Comparison of ENCODE assay signal across 8 mouse cellular contexts in the genomic region with DNA sequence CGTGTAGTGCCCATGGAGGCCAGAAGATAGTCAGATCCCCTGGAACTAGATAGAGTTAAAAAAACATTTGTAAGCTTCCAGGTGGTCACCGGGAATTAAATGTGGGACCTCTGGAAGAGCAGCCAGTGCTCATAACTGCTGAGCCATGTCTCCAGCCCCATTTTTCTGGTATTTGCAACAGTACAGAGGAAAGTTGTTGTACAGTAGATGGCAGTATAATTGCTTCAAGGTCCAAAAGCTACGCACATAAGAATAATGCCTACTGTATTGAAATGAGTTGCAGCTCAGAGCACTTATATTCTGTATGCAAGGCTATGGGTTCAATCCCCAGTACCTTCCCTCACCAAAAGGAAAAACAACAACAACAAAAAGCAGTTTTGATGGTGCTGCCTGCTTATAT. TPM values are rescaled to one million over a fixed set of nuclear protein-coding genes. Genes with fewer than 3 reads are reported as not detected.
DNase-seq lines count a peak whose midpoint lies in the region; ATAC-seq and TF ChIP-seq lines count a peak whose summit lies in the region.

No protein-coding gene starts in this region.

- peaks cover 3% of the 10 kb centered on the region; the same call in 1 of the 2 replicates for H3K36me3 ChIP-seq in kidney, postnatal 0 days (ENCODE audit: insufficient read depth, low read length)
- peaks cover 9% of the 10 kb centered on the region; the same call in 1 of the 2 replicates for H3K36me3 ChIP-seq in intestine, embryonic 15.5 days
- peaks cover 26% of the 10 kb centered on the region for H3K36me3 ChIP-seq in neural tube, embryonic 13.5 days

- no peak for ATAC-seq in kidney, postnatal 0 days (replicated peaks; ENCODE audit: low FRiP score, low read depth)
- no peak for ATAC-seq in intestine, embryonic 15.5 days
- ATAC-seq in neural tube, embryonic 13.5 days (ENCODE audit: low read depth) = no peak

- H3K9ac ChIP-seq in kidney, postnatal 0 days (ENCODE audit: low read depth, low read length) = no peak overlapping the region
- no peak overlapping the region for H3K9ac ChIP-seq in intestine, embryonic 15.5 days
- peak overlapping the region; percentile 67; the same call in 1 of the 2 replicates for H3K9ac ChIP-seq in neural tube, embryonic 13.5 days

- 52% methylated on average over 3 of the region's 3 CpGs for WGBS in kidney, postnatal 0 days
- WGBS in intestine, embryonic 15.5 days = 55% methylated on average over 3 of the region's 3 CpGs
- WGBS in neural tube, embryonic 13.5 days = 79% methylated on average over 3 of the region's 3 CpGs

- H3K27me3 ChIP-seq in kidney, postnatal 0 days (ENCODE audit: insufficient read depth, low read length) = no peaks in the 10 kb centered on the region
- H3K27me3 ChIP-seq in intestine, embryonic 15.5 days (replicated peaks) = no peaks in the 10 kb centered on the region
- no peaks in the 10 kb centered on the region for H3K27me3 ChIP-seq in neural tube, embryonic 13.5 days

- DNase-seq in kidney, postnatal 0 days (ENCODE audit: low spot score) = peak; percentile 69
- DNase-seq in kidney, adult 8-10 months = no peak
- peak; percentile 29 for DNase-seq in c-Kit-positive CD71-positive TER-119-negative erythroid progenitor cells, embryonic 14.5 days (ENCODE audit: low read depth)
- no peak for DNase-seq in layer of hippocampus, adult 8-10 months (ENCODE audit: low spot score in 2 of 2)
- DNase-seq in lung, adult 18-20 months = no peak
- no peak for DNase-seq in ovary, postnatal 14 days (ENCODE audit: low spot score)

- peak; percentile 60 for TF ChIP-seq CTCF in kidney, postnatal 0 days (IDR thresholded peaks at IDR 0.05; ENCODE audit: low read depth)

- peak overlapping the region; percentile 59 for H3K4me3 ChIP-seq in kidney, postnatal 0 days (replicated peaks; ENCODE audit: low read depth, low read length)
- H3K4me3 ChIP-seq in intestine, embryonic 15.5 days (replicated peaks) = peak overlapping the region; percentile 72
- H3K4me3 ChIP-seq in neural tube, embryonic 13.5 days = peak overlapping the region; percentile 54

- H3K4me2 ChIP-seq in kidney, postnatal 0 days (ENCODE audit: low read length) = peak overlapping the region; percentile 71
- peak overlapping the region; percentile 68 for H3K4me2 ChIP-seq in intestine, embryonic 15.5 days (replicated peaks)
- peak overlapping the region; percentile 66 for H3K4me2 ChIP-seq in neural tube, embryonic 13.5 days

- no peak overlapping the region for H3K27ac ChIP-seq in kidney, postnatal 0 days
- no peak overlapping the region for H3K27ac ChIP-seq in intestine, embryonic 15.5 days
- H3K27ac ChIP-seq in neural tube, embryonic 13.5 days (replicated peaks) = no peak overlapping the region

- 0 out of 2 replicates have a peak, but pooled peaks cover 6% of the 10 kb centered on the region for H3K4me1 ChIP-seq in kidney, postnatal 0 days (replicated peaks; ENCODE audit: insufficient read depth, low read length)
- peaks cover 11% of the 10 kb centered on the region for H3K4me1 ChIP-seq in intestine, embryonic 15.5 days (replicated peaks)
- peaks cover 31% of the 10 kb centered on the region for H3K4me1 ChIP-seq in neural tube, embryonic 13.5 days (replicated peaks)

- no peaks in the 10 kb centered on the region for H3K9me3 ChIP-seq in kidney, postnatal 0 days (replicated peaks; ENCODE audit: low read length)
- no peaks in the 10 kb centered on the region for H3K9me3 ChIP-seq in intestine, embryonic 15.5 days
- no peaks in the 10 kb centered on the region for H3K9me3 ChIP-seq in neural tube, embryonic 13.5 days

RNA-seq across cellular contexts. Expression of gene Mrpl30, which starts 1.1 kb away (rescaled TPM):
- 295 and 316 TPM in 2 replicates for polyA plus RNA-seq in kidney, postnatal 0 days (2015; fragmentation: Nextera tagmentation; extraction: Ambion mirVana)
- polyA plus RNA-seq in intestine, embryonic 15.5 days (2015; fragmentation: Nextera tagmentation; extraction: Ambion mirVana) = 255 and 258 TPM in 2 replicates
- polyA plus RNA-seq in neural tube, embryonic 13.5 days (2015; fragmentation: Nextera tagmentation; extraction: Ambion mirVana) = 260 and 271 TPM in 2 replicates
- total RNA-seq in layer of hippocampus, adult 8-10 months (2022) = 100 to 1,000 TPM; 131 to 158 (median 140) TPM

RNA-seq across cellular contexts. Expression of gene Mitd1, which starts 1.2 kb away (rescaled TPM):
- 25.4 and 26.5 TPM in 2 replicates for polyA plus RNA-seq in kidney, postnatal 0 days (2015; fragmentation: Nextera tagmentation; extraction: Ambion mirVana)
- polyA plus RNA-seq in intestine, embryonic 15.5 days (2015; fragmentation: Nextera tagmentation; extraction: Ambion mirVana) = 29.7 and 29.8 TPM in 2 replicates
- 16.0 and 17.1 TPM in 2 replicates for polyA plus RNA-seq in neural tube, embryonic 13.5 days (2015; fragmentation: Nextera tagmentation; extraction: Ambion mirVana)
- 10 to 100 TPM in 3 of 4 experiments, 1 to 10 TPM in 1; 8.6 to 14.7 (median 12.9) TPM for total RNA-seq in layer of hippocampus, adult 8-10 months (2022)

RNA-seq across cellular contexts. Expression of gene Lipt1, which starts 19.9 kb away (rescaled TPM):
- polyA plus RNA-seq in kidney, postnatal 0 days (2015; fragmentation: Nextera tagmentation; extraction: Ambion mirVana) = 10.0 and 10.6 TPM in 2 replicates
- polyA plus RNA-seq in intestine, embryonic 15.5 days (2015; fragmentation: Nextera tagmentation; extraction: Ambion mirVana) = 9.0 and 11.4 TPM in 2 replicates
- 6.9 and 8.7 TPM in 2 replicates for polyA plus RNA-seq in neural tube, embryonic 13.5 days (2015; fragmentation: Nextera tagmentation; extraction: Ambion mirVana)
- total RNA-seq in layer of hippocampus, adult 8-10 months (2022) = 1 to 10 TPM; 7.1 to 9.2 (median 8.6) TPM

RNA-seq across cellular contexts. Expression of gene Lyg2, which starts 24.9 kb away (rescaled TPM):
- not detected in 2 replicates for polyA plus RNA-seq in kidney, postnatal 0 days (2015; fragmentation: Nextera tagmentation; extraction: Ambion mirVana)
- polyA plus RNA-seq in intestine, embryonic 15.5 days (2015; fragmentation: Nextera tagmentation; extraction: Ambion mirVana) = not detected in 2 replicates
- not detected in 2 replicates for polyA plus RNA-seq in neural tube, embryonic 13.5 days (2015; fragmentation: Nextera tagmentation; extraction: Ambion mirVana)
- total RNA-seq in layer of hippocampus, adult 8-10 months (2022) = under 1 TPM in 1 of 4 experiments, not detected in 3; 0.12 TPM

RNA-seq across cellular contexts. Expression of gene Tsga10, which starts 25.2 kb away (rescaled TPM):
- 4.9 and 5.3 TPM in 2 replicates for polyA plus RNA-seq in kidney, postnatal 0 days (2015; fragmentation: Nextera tagmentation; extraction: Ambion mirVana)
- 4.5 and 4.7 TPM in 2 replicates for polyA plus RNA-seq in intestine, embryonic 15.5 days (2015; fragmentation: Nextera tagmentation; extraction: Ambion mirVana)
- polyA plus RNA-seq in neural tube, embryonic 13.5 days (2015; fragmentation: Nextera tagmentation; extraction: Ambion mirVana) = 19.1 and 20.6 TPM in 2 replicates
- total RNA-seq in layer of hippocampus, adult 8-10 months (2022) = 10 to 100 TPM; 20.1 to 29.9 (median 23.7) TPM

Comparison
In these comparisons a context has a peak if more than half of its experiments do, and no peak if none do; other contexts are left out.
1. DNase-seq: peak in kidney, postnatal 0 days (single experiment) and c-Kit-positive CD71-positive TER-119-negative erythroid progenitor cells, embryonic 14.5 days (single experiment); none in kidney, adult 8-10 months (0 of 2), layer of hippocampus, adult 8-10 months (0 of 2), lung, adult 18-20 months (0 of 2) and ovary, postnatal 14 days (single experiment).
2. Peak in every context shown above with its lines, with median percentiles within 50 percentile points of each other: H3K4me2 ChIP-seq and H3K4me3 ChIP-seq.